Mouse (Mus musculus) central nervous system, embryonic 18 days (tissue): ENCODE results near the gene Rnf38. TPM values are rescaled to one million over a fixed set of nuclear protein-coding genes. Genes with fewer than 3 reads are reported as not detected.

Source experiments
- polyA plus RNA-seq: library from polyadenylated mRNA; depleted of rRNA; stranded (reverse); fragments of >200 nt; gene quantifications from 2 replicates; pipeline ENCODE4 v1.2.3, GENCODE M21; 2012; rRNA removed

The Rnf38 gene
- polyA plus RNA-seq: 130 and 150 TPM in 2 replicates

GRCm38 (mm10) chr4:44233713-44234003 lies at the start of gene Rnf38:
Gene Rnf38 (minus strand): TSS chr4:44233789.

GRCm38 (mm10) chr4:44083945-44084344 lies 149.6 kb downstream of the Rnf38 start, which contains the start of gene Gne:
Gene Gne (minus strand): TSS chr4:44084177.

Other genes with a start within 250 kb of the Rnf38 start
- 540 and 597 TPM in 2 replicates for gene Clta, start 229.3 kb downstream of the Rnf38 start, polyA plus RNA-seq
- 16.4 and 16.6 TPM in 2 replicates for gene Gne, start 149.6 kb downstream of the Rnf38 start, polyA plus RNA-seq
- 4.1 and 4.9 TPM in 2 replicates for gene Melk, start 67.1 kb upstream of the Rnf38 start, polyA plus RNA-seq